Mouse (Mus musculus) T-helper 2 cell (primary cell): ENCODE measurements at regions not wholly inside any gene's neighbourhood (a gene's known extent, or its start where the extent isn't known, plus 50 kb on each side); places are given as distances from the start of the nearest gene placed in this dataset.

Experiments
- in situ Hi-C: fragments of 300-600 bp; cut with MboI, MseI; formaldehyde crosslinking; loops from one replicate; pipeline ENCODE4 v1.15.1; 2025; ENCODE audit warnings: high pct_unique_total_duplicates

DNA sequence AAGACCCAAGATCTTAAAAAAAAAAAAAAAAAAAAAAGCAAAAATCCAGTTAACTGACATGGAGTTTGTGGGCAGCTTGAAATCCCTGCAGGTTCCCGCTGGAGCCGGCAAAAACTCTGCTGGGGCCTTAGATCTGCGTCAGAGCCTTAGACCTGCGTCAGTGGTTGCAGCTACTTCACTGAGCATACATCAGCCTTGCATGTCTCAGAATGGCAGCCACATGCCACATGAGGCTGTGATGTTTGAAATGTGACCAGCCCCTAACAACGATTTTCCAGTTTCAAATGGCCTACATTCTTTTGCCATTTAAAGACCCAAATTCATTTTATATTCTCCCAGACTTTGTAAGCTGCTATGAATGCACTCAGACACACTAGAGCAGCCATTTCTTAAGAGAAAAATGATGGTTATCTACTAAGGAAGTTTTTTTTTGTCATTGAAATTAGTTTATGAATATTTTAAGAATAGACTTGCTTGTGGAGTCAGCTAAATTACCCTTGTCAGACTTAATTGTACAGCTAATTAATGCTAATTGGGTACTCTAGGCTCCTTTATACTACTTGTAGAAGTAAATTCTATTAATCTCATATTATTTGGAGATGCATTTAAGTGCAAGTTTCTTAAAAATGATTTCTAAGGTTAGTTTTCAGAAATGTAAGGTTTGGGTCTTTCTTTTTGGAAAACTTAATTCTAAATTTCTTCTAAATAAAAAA, 70.8 kb downstream of the Toporsl start:
- in situ Hi-C loops = loop anchor here (10.0 kb wide), 1 partner anchor 108 kb away; no protein-coding TSS in a partner anchor

DNA sequence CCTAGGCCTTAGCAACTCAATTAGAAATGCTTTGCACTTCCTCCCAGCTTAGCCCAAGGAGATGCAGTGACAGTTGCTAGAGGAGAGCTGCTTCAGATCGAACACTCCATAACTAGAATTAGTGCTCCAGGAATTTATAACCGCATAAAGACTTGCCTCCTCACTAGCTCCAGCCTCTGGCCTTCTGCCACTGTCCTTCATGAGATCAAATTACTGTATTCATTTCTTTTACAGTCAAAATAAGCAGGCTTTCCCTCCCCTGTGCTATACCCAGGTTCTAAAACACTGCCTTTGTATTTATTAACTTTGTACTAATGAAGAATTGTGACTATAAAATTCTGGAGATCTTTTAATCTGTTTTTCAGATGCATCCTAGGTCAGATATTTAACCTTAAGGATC, 104.8 kb upstream of the Olfr275 start:
- in situ Hi-C loops = no loop called here

DNA sequence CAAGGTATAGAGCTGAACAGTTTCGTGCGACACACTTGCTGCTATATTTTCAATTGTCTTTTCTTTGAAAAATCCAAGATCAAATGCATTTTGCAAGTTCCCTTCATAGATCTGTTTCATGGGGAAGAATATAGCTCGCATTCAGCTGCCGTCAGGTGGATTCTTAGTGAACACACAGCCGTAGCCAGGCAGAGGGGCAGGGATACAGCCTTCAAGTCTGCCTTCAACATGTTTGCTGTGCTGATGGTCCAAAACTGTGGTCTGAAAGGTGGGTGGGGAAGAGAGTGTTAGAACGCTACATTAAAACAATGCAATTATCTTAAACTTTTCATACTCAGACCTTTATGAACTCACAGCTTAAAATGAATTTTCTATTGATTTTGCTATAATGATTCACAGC, 88.2 kb upstream of the Olfr275 start:
- in situ Hi-C loops = no loop called here

DNA sequence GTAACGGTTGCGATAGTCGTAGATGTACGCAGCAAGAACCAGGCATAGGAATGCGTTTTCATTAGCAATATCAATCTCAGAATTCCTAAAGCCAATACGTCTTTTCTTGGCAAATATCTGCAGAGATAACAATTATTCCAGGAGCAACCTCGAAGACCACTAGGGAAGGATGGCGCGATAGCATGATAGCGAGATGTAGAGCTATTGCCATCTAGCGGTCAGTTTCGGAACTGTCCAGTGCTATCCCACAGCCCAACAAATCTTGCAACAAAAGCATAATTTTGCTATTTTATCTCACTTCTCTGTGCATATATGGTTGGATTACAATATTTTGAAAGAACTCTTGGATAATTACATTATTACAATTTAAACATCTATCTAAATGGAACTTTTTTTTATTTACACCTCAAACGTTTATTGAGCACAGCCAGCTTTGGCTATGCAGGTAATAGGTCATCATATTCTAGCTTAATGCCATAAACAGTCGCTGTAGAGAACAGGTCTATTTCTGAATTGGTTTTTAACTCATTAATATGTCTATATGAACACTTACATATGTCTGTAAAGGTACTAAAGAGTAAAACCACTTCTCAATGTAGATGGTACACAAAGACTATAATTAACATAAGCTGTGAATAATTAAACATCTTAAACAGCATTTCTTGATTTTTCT, 87.6 kb upstream of the Olfr275 start:
- in situ Hi-C loops = no loop called here

DNA sequence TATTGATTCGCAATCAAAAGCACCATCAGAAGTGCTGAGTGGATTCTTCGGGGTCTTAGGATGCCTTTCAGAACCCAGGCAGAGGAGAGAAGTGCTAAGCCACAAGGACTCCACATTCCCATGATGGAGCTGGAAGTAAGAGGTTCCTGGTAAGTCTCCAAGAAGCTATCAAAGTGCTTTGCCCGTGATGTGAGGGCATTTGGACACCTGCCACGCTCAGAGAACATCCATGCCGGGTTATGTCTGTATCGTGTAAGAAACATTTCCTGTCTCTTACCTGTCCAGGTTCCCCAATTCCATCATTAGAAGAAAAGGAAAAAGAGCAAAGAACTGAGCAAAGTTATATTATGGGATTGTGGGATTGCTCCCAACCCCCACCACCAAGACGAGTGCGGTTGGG, 81.3 kb upstream of the Olfr275 start:
- in situ Hi-C loops = no loop called here

DNA sequence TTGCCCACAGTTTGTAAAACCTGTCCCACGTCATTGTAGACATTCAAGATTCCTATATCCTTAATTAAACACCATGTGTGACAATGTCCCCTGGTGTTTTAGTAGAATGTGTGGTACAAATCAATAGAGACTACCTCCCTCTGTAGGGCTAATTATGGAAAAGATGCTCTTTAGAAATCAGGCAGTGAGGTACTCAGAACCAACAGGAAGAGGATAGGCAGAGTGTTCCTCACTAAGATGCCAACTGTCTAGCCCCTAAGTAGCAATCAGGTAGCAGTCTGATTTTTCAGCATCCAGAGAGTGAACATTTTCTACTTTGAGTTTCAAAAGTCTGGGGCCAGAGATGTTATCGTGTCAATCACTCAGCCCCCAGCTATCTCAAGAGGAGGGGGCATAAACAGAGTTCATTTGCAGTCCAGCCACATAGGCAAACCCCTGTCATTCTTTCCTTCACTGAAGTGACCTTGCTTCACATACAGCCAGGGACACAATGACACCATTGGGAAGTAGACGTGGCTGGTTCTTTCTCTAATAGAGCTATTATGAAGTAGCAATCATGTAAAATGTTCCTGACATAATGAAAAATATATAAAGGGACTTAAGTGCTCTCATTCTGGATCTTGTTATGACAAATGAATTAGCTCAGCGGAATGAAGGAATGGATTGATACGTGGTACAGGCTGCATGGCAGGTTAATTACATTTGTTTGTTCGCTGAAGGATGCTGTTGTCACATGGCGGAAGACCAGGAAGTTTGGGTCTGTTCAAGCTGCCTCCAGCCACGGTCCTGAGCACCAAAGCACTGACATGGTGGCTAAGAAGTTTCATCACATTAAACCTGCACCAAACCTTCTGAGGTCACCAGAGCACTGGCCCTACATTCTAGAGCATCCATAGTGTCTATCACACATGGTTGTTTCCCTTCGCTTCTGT, 74.6 kb upstream of the Olfr275 start:
- in situ Hi-C loops = no loop called here

DNA sequence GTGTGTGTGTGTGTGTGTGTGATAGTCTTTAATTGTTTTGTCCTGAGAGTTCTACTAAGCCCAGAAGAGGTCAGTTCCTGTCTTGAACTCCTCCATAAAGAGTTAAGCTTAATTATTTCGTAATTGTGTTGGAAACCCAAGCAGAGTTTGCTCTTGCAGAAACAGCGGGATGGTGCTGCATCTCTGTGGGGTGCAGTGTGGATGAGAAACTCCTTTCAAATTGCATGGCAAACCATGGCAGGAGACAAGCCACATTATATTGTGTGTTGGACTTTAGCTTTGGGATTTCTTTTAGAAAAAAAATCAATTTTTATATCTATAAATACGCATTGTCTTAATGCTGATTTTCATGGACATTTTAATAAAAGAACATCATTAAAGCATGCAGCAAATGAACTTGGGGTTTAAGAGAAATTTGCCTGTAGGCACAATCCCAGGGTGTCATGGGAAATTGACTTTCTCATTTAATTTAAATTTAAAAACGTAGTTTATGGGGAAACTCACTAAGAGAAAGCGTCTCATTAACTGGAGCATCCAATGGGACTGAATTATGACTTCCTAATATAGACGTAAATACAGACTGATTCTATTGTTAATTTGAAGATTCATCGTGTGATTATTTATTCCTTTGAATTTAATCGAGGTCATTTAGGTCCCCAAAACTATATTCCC, 61.4 kb upstream of the Olfr275 start:
- in situ Hi-C loops = no loop called here
